Mouse (Mus musculus) limb, embryonic 13.5 days (tissue): ENCODE measurements around the gene Kctd20. TPM values are rescaled to one million over a fixed set of nuclear protein-coding genes. Genes with fewer than 3 reads are reported as not detected.

Source experiments
- ATAC-seq: fragments of 200-750 bp; cut with Nextera tagmentation; 2 replicates; pipeline ENCODE4 v1.8.0; 2017; ENCODE audit warnings: low read depth, moderate number of reproducible peaks, moderate TSS enrichment; ENCODE audit not compliant: low FRiP score
- H3K27ac ChIP-seq: fragments of 300-500 bp; sonication (generic); 2 replicates; pipeline ENCODE4 v1.5.1; 2015; ENCODE audit warnings: inconsistent platforms, mild to moderate bottlenecking, moderate library complexity
- H3K27me3 ChIP-seq: fragments of 300-500 bp; sonication (generic); 2 replicates; pipeline ENCODE4 v1.6.1; 2015; ENCODE audit warnings: mild to moderate bottlenecking, inconsistent platforms
- H3K36me3 ChIP-seq: fragments of 300-500 bp; sonication (generic); 2 replicates; pipeline ENCODE4 v1.6.1; 2015; ENCODE audit warnings: inconsistent platforms, mild to moderate bottlenecking, moderate library complexity
- H3K4me1 ChIP-seq: fragments of 300-500 bp; sonication (generic); 2 replicates; pipeline ENCODE4 v1.6.1; 2015; ENCODE audit warnings: inconsistent platforms
- H3K4me2 ChIP-seq: fragments of 300-500 bp; sonication (generic); replicated peaks from 2 replicates; pipeline ENCODE4 v1.6.1; 2015; ENCODE audit warnings: inconsistent platforms, mild to moderate bottlenecking, moderate library complexity
- H3K4me3 ChIP-seq: fragments of 300-500 bp; sonication (generic); 2 replicates; pipeline ENCODE4 v1.5.1; 2015; ENCODE audit warnings: moderate library complexity, mild to moderate bottlenecking, inconsistent platforms
- H3K9ac ChIP-seq: fragments of 300-500 bp; sonication (generic); 2 replicates; pipeline ENCODE4 v1.6.1; 2015; ENCODE audit warnings: mild to moderate bottlenecking, inconsistent platforms
- H3K9me3 ChIP-seq: fragments of 300-500 bp; sonication (generic); 2 replicates; pipeline ENCODE4 v1.6.1; 2016; ENCODE audit warnings: inconsistent platforms
- WGBS: fragments of 180-500 bp; shearing (Covaris S2); methylation state at CpG from one replicate; pipeline ENCODE4 v1.1.7; 2015; 5-methylcytosine and 5-hydroxymethylcytosine counted together
- polyA plus RNA-seq: library from polyadenylated mRNA; unstranded; fragments of >200 nt; fragmentation: Nextera tagmentation; extraction: Ambion mirVana; gene quantifications from 2 replicates; pipeline ENCODE4 v1.2.1, GENCODE M21; 2015

The Kctd20 gene
- polyA plus RNA-seq, 1 experiment from 2014 or later = 120 TPM

DNA sequence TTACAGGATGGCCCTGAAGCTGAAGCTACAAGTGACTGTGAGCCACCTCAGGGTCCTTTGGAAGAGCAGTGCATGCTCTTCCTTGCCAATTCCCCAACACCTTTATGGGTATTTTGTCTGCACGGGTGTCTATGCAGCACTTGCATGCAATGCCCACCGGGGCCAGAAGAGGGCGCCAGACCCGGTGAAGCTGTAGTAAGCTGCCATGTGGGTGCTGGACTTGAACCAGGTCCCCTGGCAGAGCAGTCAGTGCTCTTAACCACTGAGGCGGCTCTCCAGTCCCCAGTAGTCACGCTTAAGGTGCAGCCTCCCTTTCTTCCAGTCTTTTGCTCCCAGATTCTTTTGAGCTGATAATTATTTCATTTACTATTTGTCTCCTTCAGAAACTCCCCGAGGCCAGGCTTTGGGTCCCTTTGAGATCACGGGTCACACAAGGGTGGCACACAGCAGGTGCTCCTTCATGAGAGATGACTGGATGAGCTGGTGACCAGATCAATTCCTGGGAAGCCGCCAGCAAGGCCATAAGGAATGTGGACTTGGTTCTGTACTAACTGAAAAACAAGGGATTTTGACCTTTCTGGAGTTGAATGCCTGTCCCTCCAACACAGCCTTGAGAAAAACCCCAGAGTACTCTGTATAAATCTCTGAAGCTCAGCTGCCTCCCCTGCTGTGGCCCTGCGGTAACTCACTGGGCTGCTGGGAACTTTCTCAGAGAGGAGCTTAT, 15.0 kb upstream of the Kctd20 start:
- no peaks in the 10 kb centered on the region for H3K27me3 ChIP-seq
- H3K9me3 ChIP-seq = no peaks in the 10 kb centered on the region; the same call in 1 of the 2 replicates
- ATAC-seq = no peak
- no peak overlapping the region for H3K4me2 ChIP-seq
- H3K4me1 ChIP-seq = no peaks in the 10 kb centered on the region
- H3K27ac ChIP-seq = no peak overlapping the region
- no peaks in the 10 kb centered on the region for H3K36me3 ChIP-seq
- 83% methylated on average over 10 of the region's 10 CpGs for WGBS
- no peak overlapping the region for H3K4me3 ChIP-seq
- no peak overlapping the region for H3K9ac ChIP-seq

DNA sequence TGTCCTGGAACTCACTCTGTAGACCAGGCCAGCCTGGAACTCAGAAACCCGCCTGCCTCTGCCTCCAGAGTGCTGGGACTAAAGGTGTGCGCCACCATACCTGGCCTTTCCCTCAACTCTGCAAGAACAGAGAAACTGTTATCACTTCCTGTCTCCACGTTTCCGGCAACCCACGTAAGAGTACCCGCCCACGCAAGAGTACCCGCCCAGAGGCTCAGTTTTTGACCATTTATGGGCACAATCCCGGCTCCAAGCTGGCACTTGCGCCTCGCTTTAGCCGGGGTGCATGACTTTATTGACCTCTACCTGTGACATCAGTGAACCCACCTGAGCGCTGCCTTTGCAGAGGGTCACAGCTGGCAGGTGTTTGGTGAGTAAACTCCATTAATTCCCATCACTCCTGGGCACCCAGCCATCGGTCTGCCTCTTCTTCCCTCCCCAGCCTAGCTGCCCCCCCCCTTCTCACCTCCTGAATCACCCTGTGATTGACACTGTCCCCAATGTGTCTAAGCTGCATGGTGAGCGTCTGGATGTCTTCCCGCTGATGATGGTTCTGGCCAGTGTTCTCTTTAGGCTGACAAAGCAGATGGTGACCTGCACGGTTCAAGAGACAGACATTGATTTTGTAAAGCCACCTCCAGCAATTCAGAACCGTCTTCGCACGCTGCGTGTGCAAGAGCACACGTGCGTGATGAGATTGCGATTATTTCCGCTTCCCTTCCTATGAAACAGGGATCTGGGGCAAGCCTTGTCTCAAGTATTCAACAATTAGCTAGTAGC, 10.8 kb upstream of the Kctd20 start:
- no peaks in the 10 kb centered on the region for H3K4me1 ChIP-seq
- no peaks in the 10 kb centered on the region for H3K36me3 ChIP-seq
- no peak overlapping the region for H3K4me3 ChIP-seq
- 95% methylated on average over 25 of the region's 25 CpGs for WGBS
- ATAC-seq = no peak
- no peak overlapping the region for H3K27ac ChIP-seq
- H3K9ac ChIP-seq = no peak overlapping the region
- H3K9me3 ChIP-seq = no peaks in the 10 kb centered on the region; the same call in 1 of the 2 replicates
- H3K4me2 ChIP-seq = no peak overlapping the region
- no peaks in the 10 kb centered on the region for H3K27me3 ChIP-seq

DNA sequence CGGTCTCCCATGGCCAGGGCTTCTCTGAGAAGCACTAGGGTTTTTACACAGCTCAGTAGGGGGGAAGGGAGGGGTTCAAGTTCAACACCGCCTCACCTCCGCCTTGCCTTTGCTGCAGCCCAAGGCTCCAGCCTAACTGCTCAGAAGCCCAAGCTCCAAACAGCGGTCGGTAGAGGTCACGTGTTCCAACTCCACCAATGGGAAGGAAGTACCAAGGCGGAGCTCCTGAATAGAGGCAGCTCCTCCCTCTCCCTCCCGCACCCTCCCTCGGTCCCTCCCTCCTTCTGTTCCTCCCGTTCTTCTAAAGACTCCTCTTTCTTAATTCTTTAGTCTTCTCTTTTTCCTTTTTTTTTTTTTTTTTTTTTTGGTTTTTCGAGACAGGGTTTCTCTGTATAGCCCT, 9.6 kb upstream of the Kctd20 start:
- Histone ChIP-seq H3K4me2 (no peak overlapping the region), H3K4me3 (no peak overlapping the region), H3K36me3 (no peaks in the 10 kb centered on the region), H3K27ac (no peak overlapping the region), H3K9ac (no peak overlapping the region), H3K27me3 (no peaks in the 10 kb centered on the region), H3K9me3 (peaks cover 5% of the 10 kb centered on the region), H3K4me1 (no peaks in the 10 kb centered on the region)
- WGBS = 72% methylated on average over 10 of the region's 11 CpGs
- ATAC-seq = no peak

DNA sequence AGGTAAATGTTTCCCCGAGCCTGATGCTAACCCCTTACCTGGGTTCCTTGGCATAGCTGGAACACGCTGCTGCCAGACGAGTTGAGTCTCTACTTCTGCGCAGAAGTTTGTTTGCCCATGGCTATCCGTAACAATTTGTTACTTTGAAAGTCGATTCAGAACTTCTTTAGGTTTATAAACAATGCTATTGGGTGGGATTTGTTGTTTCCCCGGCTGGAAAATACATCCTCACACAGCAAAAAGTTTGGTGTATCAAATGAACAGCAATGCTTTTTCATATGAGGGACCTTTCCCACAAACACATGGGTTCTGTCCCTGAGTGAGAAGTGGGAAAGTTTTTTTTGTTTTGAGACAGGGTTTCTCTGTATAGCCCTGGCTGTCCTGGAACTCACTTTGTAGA, 8.0 kb upstream of the Kctd20 start, which contains the start of gene Pxt1:
Gene Pxt1 (minus strand): TSS at position 101 of the 400 bp plus-strand sequence.
- H3K27ac ChIP-seq = no peak within 1 kb of the TSS
- ATAC-seq = no peak
- no peaks in the 10 kb centered on the region for H3K4me1 ChIP-seq
- no peak within 1 kb of the TSS for H3K4me2 ChIP-seq
- WGBS = 86% methylated on average over 7 of the region's 7 CpGs
- peaks cover 10% of the 10 kb centered on the region for H3K9me3 ChIP-seq
- H3K4me3 ChIP-seq = no peak within 1 kb of the TSS
- no peak within 1 kb of the TSS for H3K9ac ChIP-seq
- H3K36me3 ChIP-seq = no peaks in the 10 kb centered on the region
- H3K27me3 ChIP-seq = no peaks in the 10 kb centered on the region

DNA sequence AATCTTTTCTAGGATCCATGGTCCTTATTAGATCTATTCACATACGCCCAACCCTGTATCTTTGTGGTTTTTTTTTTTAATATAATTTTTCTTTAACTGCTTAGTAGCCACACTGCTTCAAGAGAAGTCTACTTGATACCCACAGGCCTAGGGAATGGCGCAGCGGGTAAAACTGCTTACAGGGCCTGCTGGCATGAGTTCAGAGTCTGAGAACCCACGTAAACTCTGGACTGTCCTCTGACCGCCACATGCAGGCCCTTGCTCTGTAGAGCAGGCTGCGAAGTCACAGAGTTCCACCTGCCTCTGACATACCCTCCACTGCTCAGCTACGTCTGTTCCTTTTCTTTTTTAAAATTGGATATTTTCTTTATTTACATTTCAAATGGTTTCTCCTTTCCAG, 7.3 kb upstream of the Kctd20 start:
- no peaks in the 10 kb centered on the region for H3K27me3 ChIP-seq
- WGBS = 89% methylated on average over 7 of the region's 7 CpGs
- H3K9ac ChIP-seq = no peak overlapping the region
- H3K4me2 ChIP-seq = no peak overlapping the region
- no peak overlapping the region for H3K27ac ChIP-seq
- ATAC-seq = no peak
- peaks cover 10% of the 10 kb centered on the region for H3K9me3 ChIP-seq
- no peak overlapping the region for H3K4me3 ChIP-seq
- no peaks in the 10 kb centered on the region for H3K4me1 ChIP-seq
- H3K36me3 ChIP-seq = no peaks in the 10 kb centered on the region

DNA sequence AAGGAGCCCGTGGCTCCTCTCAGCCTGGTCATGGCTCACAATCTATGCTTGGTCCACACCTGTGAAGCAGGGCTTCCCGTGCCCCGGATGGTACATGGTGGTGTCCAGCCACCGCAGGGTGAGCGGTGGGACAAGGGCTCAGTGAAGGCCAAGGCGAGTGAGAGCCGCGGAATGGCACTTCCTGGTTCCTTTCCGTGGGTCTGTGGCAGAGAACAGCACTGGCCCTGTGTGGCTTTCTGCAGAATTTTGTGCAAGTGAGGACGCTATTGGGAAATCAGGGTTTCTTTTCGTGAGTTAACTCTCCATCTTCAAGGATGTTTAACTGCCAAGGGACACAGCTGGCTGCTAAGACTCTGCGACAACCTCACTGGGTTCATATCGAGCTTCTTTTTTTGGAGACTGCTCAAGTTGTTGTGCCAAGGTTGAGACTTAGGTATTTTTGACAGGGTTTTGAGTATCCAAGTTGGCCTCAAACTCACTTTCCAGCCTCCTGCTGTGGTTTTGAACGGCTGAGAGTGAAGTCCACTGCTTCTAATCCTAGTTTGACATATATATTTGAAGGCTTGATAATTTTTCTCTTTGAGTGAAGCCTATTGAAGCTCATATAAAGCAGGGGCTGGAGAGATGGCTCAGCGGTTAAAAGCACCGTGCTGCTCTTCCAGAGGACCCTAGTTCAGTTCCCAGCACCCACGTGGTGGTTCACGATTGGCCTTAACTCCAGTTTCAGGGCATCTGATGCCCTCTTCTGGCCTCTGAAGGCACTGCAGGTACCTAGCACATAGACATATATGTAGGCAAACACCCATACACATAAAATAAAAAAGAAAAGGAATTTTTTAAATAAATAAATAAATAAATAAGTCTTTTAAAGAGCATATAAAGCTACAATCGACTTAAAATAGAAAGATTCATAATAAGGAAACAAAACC, 4.5 kb upstream of the Kctd20 start:
- 92% methylated on average over 19 of the region's 19 CpGs for WGBS
- Histone ChIP-seq H3K9ac (no peak overlapping the region), H3K27ac (no peak overlapping the region), H3K4me2 (no peak overlapping the region), H3K27me3 (no peaks in the 10 kb centered on the region), H3K36me3 (no peaks in the 10 kb centered on the region), H3K4me3 (no peak overlapping the region), H3K9me3 (peaks cover 10% of the 10 kb centered on the region), H3K4me1 (peaks cover 8% of the 10 kb centered on the region)
- no peak for ATAC-seq

DNA sequence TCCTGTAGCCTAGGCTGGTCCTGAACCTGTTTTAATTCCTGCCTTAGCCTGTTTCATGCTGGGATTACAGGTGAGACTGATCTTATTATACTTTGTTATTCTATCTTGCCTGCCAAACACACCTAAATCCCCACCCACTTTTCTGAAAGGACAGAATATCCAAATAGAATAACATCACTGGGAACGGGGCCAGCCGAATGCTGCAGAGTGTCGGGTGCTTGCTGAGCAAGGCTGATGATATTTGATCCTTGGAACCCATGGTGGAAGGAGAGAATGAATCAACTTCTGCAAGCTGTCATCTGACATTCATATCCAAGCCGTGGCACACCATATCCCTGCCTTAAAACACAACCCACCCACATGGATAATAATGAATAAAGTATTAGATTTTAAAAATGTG, 3.1 kb upstream of the Kctd20 start:
- Histone ChIP-seq H3K4me1 (peaks cover 14% of the 10 kb centered on the region), H3K27me3 (no peaks in the 10 kb centered on the region), H3K27ac (no peak overlapping the region), H3K9ac (no peak overlapping the region), H3K9me3 (peaks cover 10% of the 10 kb centered on the region), H3K4me2 (no peak overlapping the region), H3K4me3 (no peak overlapping the region), H3K36me3 (no peaks in the 10 kb centered on the region)
- 66% methylated on average over 4 of the region's 4 CpGs for WGBS
- ATAC-seq = no peak

DNA sequence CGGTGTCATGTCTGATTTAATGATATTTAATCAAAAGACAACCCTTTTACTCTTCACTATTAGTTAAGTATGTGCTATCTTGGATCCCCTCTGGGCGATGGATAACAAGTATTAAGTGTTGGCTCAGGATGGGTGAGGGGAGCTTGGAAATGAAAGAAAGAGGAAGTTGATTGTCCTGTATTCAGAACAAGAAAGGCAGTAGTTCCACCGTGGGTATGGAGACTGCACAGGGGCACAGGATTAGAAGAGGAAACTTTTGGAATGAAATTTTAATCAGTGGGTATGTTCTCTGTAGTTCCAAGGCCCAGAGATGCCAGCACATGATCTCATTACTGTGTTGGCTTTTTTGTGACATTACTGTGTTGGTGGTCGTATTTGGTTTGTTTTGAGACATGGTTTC, 999 bp upstream of the Kctd20 start:
- WGBS = 78% methylated on average over 4 of the region's 4 CpGs
- H3K4me3 ChIP-seq = no peak overlapping the region
- ATAC-seq = no peak

DNA sequence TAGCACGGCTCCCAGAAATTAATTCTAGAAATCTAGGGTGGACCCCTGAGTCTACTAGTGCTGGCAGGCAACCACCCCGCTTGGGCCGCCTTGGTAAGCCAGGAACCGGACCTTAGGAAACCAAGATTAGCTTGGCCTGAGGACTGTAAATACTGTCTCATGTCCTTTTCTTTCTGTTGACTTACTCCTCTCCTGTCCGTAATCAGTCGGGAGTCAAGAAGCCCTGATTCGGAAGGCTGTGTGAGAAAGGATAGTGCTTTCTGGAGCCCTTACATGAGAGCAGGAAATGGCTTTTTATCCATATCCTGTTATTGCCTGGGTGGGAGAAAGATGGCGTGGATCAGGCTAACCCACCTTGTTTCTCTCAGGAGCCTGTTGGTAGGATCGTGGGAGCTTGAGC, 1.5 kb downstream of the Kctd20 start:
- H3K9ac ChIP-seq = peak overlapping the region; percentile 80
- peak overlapping the region; percentile 62 for H3K4me3 ChIP-seq
- 23% methylated on average over 9 of the region's 9 CpGs for WGBS
- ATAC-seq = no peak
- peaks cover 22% of the 10 kb centered on the region for H3K4me1 ChIP-seq
- peaks cover 5% of the 10 kb centered on the region; the same call in 1 of the 2 replicates for H3K9me3 ChIP-seq
- peak overlapping the region; percentile 97; the same call in 1 of the 2 replicates for H3K27ac ChIP-seq
- no peaks in the 10 kb centered on the region for H3K27me3 ChIP-seq
- peaks cover 13% of the 10 kb centered on the region for H3K36me3 ChIP-seq
- H3K4me2 ChIP-seq = peak overlapping the region; percentile 86

More for the DNA sequence above, 999 bp upstream of the Kctd20 start:
- no peak overlapping the region for H3K27ac ChIP-seq
- H3K9ac ChIP-seq = no peak overlapping the region
- H3K36me3 ChIP-seq = no peaks in the 10 kb centered on the region; the same call in 1 of the 2 replicates
- H3K27me3 ChIP-seq = no peaks in the 10 kb centered on the region
- peaks cover 10% of the 10 kb centered on the region for H3K9me3 ChIP-seq
- peaks cover 22% of the 10 kb centered on the region for H3K4me1 ChIP-seq
- no peak overlapping the region for H3K4me2 ChIP-seq

DNA sequence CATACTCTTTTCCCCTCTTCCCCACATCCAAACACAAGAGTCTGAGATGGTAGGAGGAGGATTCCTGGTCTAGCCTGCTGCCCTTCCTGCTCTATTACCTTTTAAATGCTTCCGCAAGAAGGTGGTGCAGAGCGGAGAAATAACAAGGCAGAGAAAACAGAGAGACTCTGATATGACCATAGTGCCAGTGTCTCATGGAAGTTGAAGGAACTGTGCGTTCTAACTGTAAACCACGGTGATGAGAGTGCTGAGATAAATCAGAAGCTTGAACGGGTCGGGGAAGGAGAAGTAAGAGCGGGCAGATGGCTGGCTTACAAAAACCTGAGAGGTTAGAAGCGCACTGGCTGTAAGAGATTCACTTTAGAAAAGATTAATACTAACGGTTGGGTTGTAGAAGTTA, 2.7 kb downstream of the Kctd20 start:
- WGBS = 96% methylated on average over 9 of the region's 9 CpGs
- peak overlapping the region; percentile 86 for H3K4me2 ChIP-seq
- no peak overlapping the region for H3K4me3 ChIP-seq
- peaks cover 5% of the 10 kb centered on the region; the same call in 1 of the 2 replicates for H3K9me3 ChIP-seq
- no peaks in the 10 kb centered on the region for H3K27me3 ChIP-seq
- no peak overlapping the region for H3K27ac ChIP-seq
- peak overlapping the region; percentile 80; the same call in 1 of the 2 replicates for H3K9ac ChIP-seq
- peaks cover 23% of the 10 kb centered on the region for H3K36me3 ChIP-seq
- peaks cover 22% of the 10 kb centered on the region for H3K4me1 ChIP-seq
- no peak for ATAC-seq

DNA sequence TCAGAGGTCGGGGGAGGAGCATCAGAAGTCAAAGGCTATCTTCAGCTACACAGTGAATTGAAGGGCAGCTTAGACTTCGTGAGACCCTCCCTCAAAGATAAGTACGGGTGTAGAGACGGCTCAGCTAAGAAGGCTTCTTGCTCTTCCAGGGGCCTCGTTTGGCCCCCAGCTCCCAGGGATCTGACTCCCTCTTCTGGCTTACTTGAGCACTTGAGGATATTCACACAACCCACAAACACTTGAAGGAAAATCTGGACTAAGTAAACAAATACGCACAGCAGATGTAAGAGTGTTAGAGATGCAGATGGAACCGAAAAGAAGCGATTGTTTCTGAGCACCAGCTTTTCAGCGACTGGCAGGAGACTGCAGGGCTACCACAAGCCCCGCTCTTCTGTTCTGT, 8.8 kb downstream of the Kctd20 start:
- H3K9ac ChIP-seq = no peak overlapping the region
- H3K27ac ChIP-seq = no peak overlapping the region
- no peak overlapping the region for H3K4me2 ChIP-seq
- ATAC-seq = no peak
- H3K4me1 ChIP-seq = no peaks in the 10 kb centered on the region
- peaks cover 5% of the 10 kb centered on the region; the same call in 1 of the 2 replicates for H3K9me3 ChIP-seq
- H3K4me3 ChIP-seq = no peak overlapping the region
- peaks cover 78% of the 10 kb centered on the region for H3K36me3 ChIP-seq
- 81% methylated on average over 10 of the region's 10 CpGs for WGBS
- no peaks in the 10 kb centered on the region for H3K27me3 ChIP-seq
